Mouse (Mus musculus): Measurements from ENCODE around the gene Mpl.

The Mpl gene

GRCm38 (mm10) chr4:118457345-118457975 is at the start of gene Mpl:
Mpl (minus strand) TSS chr4:118457513.
- DNase-seq = no peak

- DNase-seq = peak; percentile 64
Measured at GRCm38 (mm10) chr4:118505551-118505950, 48.2 kb upstream of the Mpl start.

GRCm38 (mm10) chr4:118500792-118501191 is 43.5 kb upstream of the Mpl start:
- peak; percentile 47 for DNase-seq

GRCm38 (mm10) chr4:118500171-118500724 is 42.9 kb upstream of the Mpl start:
- DNase-seq = no peak

GRCm38 (mm10) chr4:118490461-118490860 is 33.1 kb upstream of the Mpl start:
- DNase-seq = no peak

- DNase-seq = peak; percentile 88
Measured at GRCm38 (mm10) chr4:118489717-118490132, 32.4 kb upstream of the Mpl start, which contains the start of gene Tie1. Tie1 (minus strand) TSS chr4:118490061.

GRCm38 (mm10) chr4:118476773-118477530 is 19.6 kb upstream of the Mpl start:
- DNase-seq = no peak

GRCm38 (mm10) chr4:118472687-118473086 is 15.4 kb upstream of the Mpl start:
- DNase-seq = no peak

GRCm38 (mm10) chr4:118471281-118471680 is 14.0 kb upstream of the Mpl start:
- no peak for DNase-seq

GRCm38 (mm10) chr4:118465697-118466163 is 8.4 kb upstream of the Mpl start:
- no peak for DNase-seq

- DNase-seq = no peak
Measured at GRCm38 (mm10) chr4:118464956-118465355, 7.6 kb upstream of the Mpl start.

- DNase-seq = peak; percentile 29
Measured at GRCm38 (mm10) chr4:118446415-118447153, 10.7 kb downstream of the Mpl start.

GRCm38 (mm10) chr4:118445781-118446414 is 11.4 kb downstream of the Mpl start:
- DNase-seq = peak; percentile 84

- DNase-seq = no peak
Measured at GRCm38 (mm10) chr4:118445088-118445487, 12.2 kb downstream of the Mpl start.

GRCm38 (mm10) chr4:118437829-118438253 is 19.5 kb downstream of the Mpl start:
- no peak for DNase-seq

GRCm38 (mm10) chr4:118436820-118437603 is 20.3 kb downstream of the Mpl start, which contains the start of gene Cdc20:
Cdc20 (minus strand) TSS chr4:118437352.
- peak; percentile 94 for DNase-seq

- no peak for DNase-seq
Measured at GRCm38 (mm10) chr4:118432332-118432731, 25.0 kb downstream of the Mpl start.

- peak; percentile 82 for DNase-seq
Measured at GRCm38 (mm10) chr4:118429215-118429895, 28.0 kb downstream of the Mpl start.

GRCm38 (mm10) chr4:118428531-118429214 is 28.6 kb downstream of the Mpl start:
- peak; percentile 78 for DNase-seq

GRCm38 (mm10) chr4:118427768-118428451 is 29.4 kb downstream of the Mpl start, which contains the start of gene Elovl1:
Elovl1 (plus strand) TSS chr4:118428093.
- peak; percentile 96 for DNase-seq
